Mouse (Mus musculus) midbrain, embryonic 12.5 days (tissue): ENCODE data around the gene Ip6k2. TPM values are rescaled to one million over a fixed set of nuclear protein-coding genes. Genes with fewer than 3 reads are reported as not detected.

ENCODE experiments used
- ATAC-seq: fragments of 200-750 bp; cut with Nextera tagmentation; 2 replicates; pipeline ENCODE4 v1.8.0; 2017; ENCODE audit warnings: low read depth, moderate TSS enrichment, moderate library complexity; ENCODE audit not compliant: low FRiP score
- H3K27ac ChIP-seq: fragments of 300-500 bp; sonication (generic); replicated peaks from 2 replicates; pipeline ENCODE4 v1.5.1; 2016; ENCODE audit warnings: mild to moderate bottlenecking
- H3K27me3 ChIP-seq: fragments of 300-500 bp; sonication (generic); 2 replicates; pipeline ENCODE4 v1.6.1; 2016; ENCODE audit warnings: mild to moderate bottlenecking
- H3K36me3 ChIP-seq: fragments of 300-500 bp; sonication (generic); 2 replicates; pipeline ENCODE4 v1.6.1; 2016
- H3K4me1 ChIP-seq: fragments of 300-500 bp; sonication (generic); 2 replicates; pipeline ENCODE4 v1.6.1; 2016
- H3K4me2 ChIP-seq: fragments of 300-500 bp; sonication (generic); replicated peaks from 2 replicates; pipeline ENCODE4 v1.6.1; 2016; ENCODE audit warnings: mild to moderate bottlenecking, moderate library complexity
- H3K4me3 ChIP-seq: fragments of 300-500 bp; sonication (generic); 2 replicates; pipeline ENCODE4 v1.5.1; 2016; ENCODE audit warnings: mild to moderate bottlenecking
- H3K9ac ChIP-seq: fragments of 300-500 bp; sonication (generic); replicated peaks from 2 replicates; pipeline ENCODE4 v1.6.1; 2016; ENCODE audit warnings: mild to moderate bottlenecking, moderate library complexity
- H3K9me3 ChIP-seq: fragments of 300-500 bp; sonication (generic); 2 replicates; pipeline ENCODE4 v1.6.1; 2016; ENCODE audit warnings: mild to moderate bottlenecking
- WGBS: fragments of 180-500 bp; shearing (Covaris S2); methylation state at CpG from one replicate; pipeline ENCODE4 v1.1.7; 2016; 5-methylcytosine and 5-hydroxymethylcytosine counted together
- microRNA-seq: library from miRNA; unstranded; fragments of <30 nt; microRNA quantifications from one replicate; pipeline ENCODE4, GENCODE M21; 2017
- polyA plus RNA-seq: library from polyadenylated mRNA; unstranded; fragments of >200 nt; fragmentation: Nextera tagmentation; extraction: Ambion mirVana; gene quantifications from 2 replicates; pipeline ENCODE4 v1.2.1, GENCODE M21; 2016

Gene Ip6k2
- polyA plus RNA-seq, 1 experiment from 2014 or later, result 141 TPM

DNA sequence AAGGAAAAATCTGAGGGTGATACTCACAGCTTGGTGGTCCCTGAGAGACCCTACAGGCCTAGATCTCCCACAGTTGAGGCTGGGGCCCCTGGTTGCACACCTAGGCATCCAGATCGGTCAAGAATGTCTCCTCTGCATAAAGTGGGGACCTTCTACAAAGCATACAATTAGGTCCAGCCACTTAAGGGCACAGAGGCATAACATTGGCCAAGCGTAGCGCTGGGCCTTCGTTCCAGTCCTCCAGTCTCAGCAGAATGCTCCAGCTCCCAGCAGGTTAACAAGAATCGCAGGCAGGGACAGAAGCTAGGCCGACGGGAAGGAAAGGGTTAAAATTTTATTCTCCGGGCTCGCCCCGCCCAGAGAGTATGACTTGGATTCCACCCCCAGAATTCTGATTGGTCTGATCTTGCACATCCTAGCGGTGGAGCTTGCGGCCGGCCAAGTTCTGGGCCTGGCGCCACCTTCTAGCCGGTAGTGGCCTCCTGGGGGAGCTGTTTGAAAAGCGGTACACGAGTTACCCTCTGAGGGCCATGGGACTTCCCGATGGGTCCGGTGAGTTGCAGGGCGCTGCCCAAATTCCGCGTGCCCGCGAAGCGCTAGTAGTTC is 70.1 kb downstream of the Ip6k2 start:
- Histone ChIP-seq H3K9ac (peak overlapping the region; percentile 78), H3K4me1 (peaks cover 18% of the 10 kb centered on the region), H3K9me3 (no peaks in the 10 kb centered on the region), H3K4me3 (peak overlapping the region; percentile 70), H3K36me3 (peaks cover 42% of the 10 kb centered on the region), H3K27ac (peak overlapping the region; percentile 80), H3K4me2 (peak overlapping the region; percentile 94), H3K27me3 (0 out of 2 replicates have a peak, but pooled peaks cover 3% of the 10 kb centered on the region)
- 2% methylated on average over 25 of the region's 25 CpGs for WGBS
- ATAC-seq, result peak; percentile 89

DNA sequence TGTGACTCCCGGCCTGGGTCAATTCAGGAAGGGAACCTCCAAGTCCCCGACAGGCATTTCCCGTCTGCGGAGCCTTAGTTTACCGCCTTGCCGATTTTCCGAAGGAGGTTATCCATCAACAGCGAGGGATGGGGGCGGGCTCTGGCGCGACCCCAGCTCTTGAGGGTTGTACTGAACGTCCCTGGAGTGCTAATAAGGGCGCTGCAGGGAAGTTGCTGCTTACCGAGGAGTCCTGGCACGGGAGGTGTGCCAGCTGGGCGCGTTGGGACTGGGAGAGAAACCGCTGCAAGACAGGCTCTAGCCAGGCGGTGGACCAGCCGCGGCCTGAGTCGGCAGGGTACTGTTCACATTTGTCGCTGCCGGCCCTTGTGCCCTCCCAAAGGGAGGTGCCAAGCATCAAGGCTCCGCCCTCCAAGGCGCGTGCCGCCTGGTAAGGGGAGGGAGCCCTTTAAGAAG is 70.7 kb downstream of the Ip6k2 start:
- Histone ChIP-seq H3K27ac (peak overlapping the region; percentile 80), H3K9me3 (no peaks in the 10 kb centered on the region), H3K36me3 (peaks cover 39% of the 10 kb centered on the region), H3K4me1 (peaks cover 18% of the 10 kb centered on the region), H3K4me3 (peak overlapping the region; percentile 70), H3K9ac (peak overlapping the region; percentile 78), H3K4me2 (peak overlapping the region; percentile 94), H3K27me3 (0 out of 2 replicates have a peak, but pooled peaks cover 3% of the 10 kb centered on the region)
- ATAC-seq, result peak; percentile 78
- under 1% methylated on average over 28 of the region's 28 CpGs for WGBS

DNA sequence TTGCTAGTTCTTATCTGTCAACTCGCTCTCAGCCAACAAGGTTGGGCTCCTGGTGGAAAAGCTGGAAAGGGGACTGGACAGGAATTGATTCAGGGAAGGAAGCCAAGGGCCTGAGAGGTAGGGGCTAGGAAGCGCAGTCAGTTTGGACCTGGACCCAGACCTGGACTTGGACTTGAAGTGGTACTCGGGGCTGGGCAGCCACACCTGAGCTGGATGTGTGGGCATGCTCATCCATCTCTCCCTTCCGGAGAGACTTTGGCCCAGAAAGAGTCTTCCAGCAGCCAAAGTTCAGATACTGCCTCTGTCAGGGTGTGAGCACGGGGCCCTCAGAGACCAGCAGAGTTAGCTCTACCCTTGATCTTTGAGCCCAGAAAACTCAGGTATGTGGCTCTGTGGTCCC is 71.7 kb downstream of the Ip6k2 start:
- no peak overlapping the region for H3K9ac ChIP-seq
- H3K27me3 ChIP-seq, result 0 out of 2 replicates have a peak, but pooled peaks cover 3% of the 10 kb centered on the region
- ATAC-seq, result no peak
- no peak overlapping the region for H3K27ac ChIP-seq
- H3K4me1 ChIP-seq, result peaks cover 18% of the 10 kb centered on the region
- peak overlapping the region; percentile 94; the same call in 1 of the 2 replicates for H3K4me2 ChIP-seq
- WGBS, result 63% methylated on average over 5 of the region's 5 CpGs
- no peaks in the 10 kb centered on the region for H3K9me3 ChIP-seq
- peaks cover 32% of the 10 kb centered on the region for H3K36me3 ChIP-seq
- H3K4me3 ChIP-seq, result no peak overlapping the region

Small RNA genes lying within 50 kb of the gene (microRNA-seq; reads per million reads assigned to microRNA genes)
- gene Gm23156, result not detected

Other genes with a start within 250 kb of the Ip6k2 start
- 133 and 143 TPM in 2 replicates for gene Impdh2, start 223.5 kb upstream of the Ip6k2 start, polyA plus RNA-seq
- 56.9 and 58.8 TPM in 2 replicates for gene Ndufaf3, start 216.4 kb upstream of the Ip6k2 start, polyA plus RNA-seq
- gene Dalrd3, start 213.9 kb upstream of the Ip6k2 start, polyA plus RNA-seq, result 251 and 260 TPM in 2 replicates
- gene Wdr6, start 205.1 kb upstream of the Ip6k2 start, polyA plus RNA-seq, result 288 and 293 TPM in 2 replicates
- 14.7 and 16.4 TPM in 2 replicates for gene P4htm, start 186.1 kb upstream of the Ip6k2 start, polyA plus RNA-seq
- gene Arih2, start 134.4 kb upstream of the Ip6k2 start, polyA plus RNA-seq, result 60.3 and 64.8 TPM in 2 replicates
- 36.6 and 38.6 TPM in 2 replicates for gene Slc25a20, start 121.7 kb upstream of the Ip6k2 start, polyA plus RNA-seq
- gene Prkar2a, start 94.5 kb upstream of the Ip6k2 start, polyA plus RNA-seq, result 57.1 and 67.6 TPM in 2 replicates
- 17.0 and 20.1 TPM in 2 replicates for gene Nckipsd, start 24.6 kb downstream of the Ip6k2 start, polyA plus RNA-seq
- 13.8 and 14.4 TPM in 2 replicates for gene Celsr3, start 42.5 kb downstream of the Ip6k2 start, polyA plus RNA-seq
- 10.2 and 10.5 TPM in 2 replicates for gene Slc26a6, start 69.5 kb downstream of the Ip6k2 start, polyA plus RNA-seq
- not detected in 2 replicates for gene Tmem89, start 130.8 kb downstream of the Ip6k2 start, polyA plus RNA-seq
- gene Uqcrc1, start 152.8 kb downstream of the Ip6k2 start, polyA plus RNA-seq, result 357 and 375 TPM in 2 replicates
- 1.1 and 3.6 TPM in 2 replicates for gene Col7a1, start 169.8 kb downstream of the Ip6k2 start, polyA plus RNA-seq
- gene Ucn2, start 202.2 kb downstream of the Ip6k2 start, polyA plus RNA-seq, result not detected in 2 replicates
- gene Pfkfb4, start 208.0 kb downstream of the Ip6k2 start, polyA plus RNA-seq, result 18.5 and 20.2 TPM in 2 replicates